Mouse (Mus musculus): ENCODE results near the gene Ager. TPM values are rescaled to one million over a fixed set of nuclear protein-coding genes. Genes with fewer than 3 reads are reported as not detected.

The Ager gene
- polyA plus RNA-seq, 1 experiment = 2.1 TPM

GRCm38 (mm10) chr17:34639461-34640255 lies 42.0 kb downstream of the Ager start:
- no peak overlapping the region for H3K27ac ChIP-seq (ENCODE audit: insufficient read depth, low read depth, low read length)
- TF ChIP-seq CTCF (conservative IDR thresholded peaks at IDR 0.05; ENCODE audit: insufficient read depth, insufficient read length, low read depth, low read length) (no peak), POLR2A (IDR thresholded peaks at IDR 0.05; ENCODE audit: low read depth, low read length) (no peak)

GRCm38 (mm10) chr17:34640778-34641601 lies 43.3 kb downstream of the Ager start:
- 31% methylated on average over 11 of the region's 11 CpGs for WGBS
- H3K4me1 ChIP-seq (ENCODE audit: control insufficient read depth, insufficient read depth, low read length) = no peaks in the 10 kb centered on the region; the same call in 1 of the 2 replicates
- no peak overlapping the region for H3K4me3 ChIP-seq (ENCODE audit: insufficient read depth, low read depth, low read length)
- H3K27ac ChIP-seq (ENCODE audit: insufficient read depth, low read depth, low read length) = peak overlapping the region; percentile 67; the same call in 1 of the 2 replicates
- H3K27me3 ChIP-seq (replicated peaks; ENCODE audit: control insufficient read depth, insufficient read depth, low read length) = no peaks in the 10 kb centered on the region
- H3K36me3 ChIP-seq (ENCODE audit: control insufficient read depth, insufficient read depth, low read length) = no peaks in the 10 kb centered on the region
- TF ChIP-seq POLR2A (IDR thresholded peaks at IDR 0.05; ENCODE audit: low read depth, low read length) (no peak), CTCF (conservative IDR thresholded peaks at IDR 0.05; ENCODE audit: insufficient read depth, insufficient read length, low read depth, low read length) (peak; percentile 30)
- peak; percentile 63 for DNase-seq

More at GRCm38 (mm10) chr17:34639461-34640255, 42.0 kb downstream of the Ager start:
- Histone ChIP-seq H3K27me3 (replicated peaks; ENCODE audit: control insufficient read depth, insufficient read depth, low read length) (no peaks in the 10 kb centered on the region), H3K36me3 (ENCODE audit: control insufficient read depth, insufficient read depth, low read length) (no peaks in the 10 kb centered on the region), H3K4me3 (ENCODE audit: insufficient read depth, low read depth, low read length) (no peak overlapping the region), H3K4me1 (ENCODE audit: control insufficient read depth, insufficient read depth, low read length) (no peaks in the 10 kb centered on the region)
- no peak for DNase-seq
- WGBS = 87% methylated on average over 7 of the region's 7 CpGs

- no peak for DNase-seq
- H3K4me3 ChIP-seq (ENCODE audit: insufficient read depth, low read depth, low read length) = no peak overlapping the region
- H3K27me3 ChIP-seq (replicated peaks; ENCODE audit: control insufficient read depth, insufficient read depth, low read length) = no peaks in the 10 kb centered on the region
- H3K4me1 ChIP-seq (ENCODE audit: control insufficient read depth, insufficient read depth, low read length) = peaks cover 3% of the 10 kb centered on the region; the same call in 1 of the 2 replicates
- WGBS = 81% methylated on average over 3 of the region's 3 CpGs
- H3K27ac ChIP-seq (ENCODE audit: insufficient read depth, low read depth, low read length) = no peak overlapping the region
- TF ChIP-seq CTCF (conservative IDR thresholded peaks at IDR 0.05; ENCODE audit: insufficient read depth, insufficient read length, low read depth, low read length) (no peak), POLR2A (IDR thresholded peaks at IDR 0.05; ENCODE audit: low read depth, low read length) (no peak)
- H3K36me3 ChIP-seq (ENCODE audit: control insufficient read depth, insufficient read depth, low read length) = no peaks in the 10 kb centered on the region
Measured at GRCm38 (mm10) chr17:34641945-34642344, 44.3 kb downstream of the Ager start.

GRCm38 (mm10) chr17:34643379-34643778 lies 45.7 kb downstream of the Ager start:
- Histone ChIP-seq H3K4me3 (ENCODE audit: insufficient read depth, low read depth, low read length) (no peak overlapping the region), H3K27me3 (replicated peaks; ENCODE audit: control insufficient read depth, insufficient read depth, low read length) (no peaks in the 10 kb centered on the region), H3K27ac (ENCODE audit: insufficient read depth, low read depth, low read length) (0 out of 2 replicates have a peak overlapping the region, but pooled peaks have one; percentile 8), H3K36me3 (ENCODE audit: control insufficient read depth, insufficient read depth, low read length) (no peaks in the 10 kb centered on the region), H3K4me1 (ENCODE audit: control insufficient read depth, insufficient read depth, low read length) (peaks cover 3% of the 10 kb centered on the region; the same call in 1 of the 2 replicates)
- DNase-seq = peak; percentile 58
- TF ChIP-seq POLR2A (IDR thresholded peaks at IDR 0.05; ENCODE audit: low read depth, low read length) (no peak), CTCF (conservative IDR thresholded peaks at IDR 0.05; ENCODE audit: insufficient read depth, insufficient read length, low read depth, low read length) (no peak)
- 63% methylated on average over 4 of the region's 4 CpGs for WGBS

- Histone ChIP-seq H3K4me1 (ENCODE audit: control insufficient read depth, insufficient read depth, low read length) (peaks cover 3% of the 10 kb centered on the region; the same call in 1 of the 2 replicates), H3K27ac (ENCODE audit: insufficient read depth, low read depth, low read length) (no peak overlapping the region), H3K27me3 (replicated peaks; ENCODE audit: control insufficient read depth, insufficient read depth, low read length) (no peaks in the 10 kb centered on the region), H3K36me3 (ENCODE audit: control insufficient read depth, insufficient read depth, low read length) (no peaks in the 10 kb centered on the region), H3K4me3 (ENCODE audit: insufficient read depth, low read depth, low read length) (no peak overlapping the region)
- no peak for TF ChIP-seq CTCF (conservative IDR thresholded peaks at IDR 0.05; ENCODE audit: insufficient read depth, insufficient read length, low read depth, low read length)
- no peak for TF ChIP-seq POLR2A (IDR thresholded peaks at IDR 0.05; ENCODE audit: low read depth, low read length)
- no peak for DNase-seq
- 74% methylated on average over 10 of the region's 10 CpGs for WGBS
Measured at GRCm38 (mm10) chr17:34643944-34644343, 46.3 kb downstream of the Ager start.

- peak; percentile 99 for DNase-seq
- TF ChIP-seq POLR2A (IDR thresholded peaks at IDR 0.05; ENCODE audit: low read depth, low read length) = no peak
- Histone ChIP-seq H3K27ac (ENCODE audit: insufficient read depth, low read depth, low read length) (peak within 1 kb of the TSS; percentile 66), H3K27me3 (replicated peaks; ENCODE audit: control insufficient read depth, insufficient read depth, low read length) (no peaks in the 10 kb centered on the region), H3K36me3 (ENCODE audit: control insufficient read depth, insufficient read depth, low read length) (no peaks in the 10 kb centered on the region), H3K4me1 (ENCODE audit: control insufficient read depth, insufficient read depth, low read length) (peaks cover 3% of the 10 kb centered on the region; the same call in 1 of the 2 replicates), H3K4me3 (ENCODE audit: insufficient read depth, low read depth, low read length) (peak within 1 kb of the TSS; percentile 79)
- WGBS = under 1% methylated on average over 16 of the region's 16 CpGs
Measured at GRCm38 (mm10) chr17:34644608-34645007, 46.9 kb downstream of the Ager start, which contains the start of gene Fkbpl. TSS of gene Fkbpl (plus strand) at chr17:34644764.
